Mouse (Mus musculus): ENCODE results near the gene Gm10717.
"Not testable (repeated sequence)": the region's sequence is repeated elsewhere in the genome, so short reads cannot be mapped to it uniquely, and the experiment has no call there.

GRCm38 (mm10) chr9:3027200-3027599 lies 2.0 kb downstream of the Gm10717 start:
- TF ChIP-seq CTCF, POLR2A (IDR thresholded peaks at IDR 0.05; ENCODE audit: extremely low read depth, insufficient read depth, low read length): not testable (repeated sequence)

All from cortical plate, adult 2 months (tissue).